Mouse (Mus musculus) forebrain, embryonic 11.5 days (tissue): ENCODE data around the gene Gm28042. TPM values are rescaled to one million over a fixed set of nuclear protein-coding genes. Genes with fewer than 3 reads are reported as not detected.

Source experiments
- ATAC-seq: fragments of 200-750 bp; cut with Nextera tagmentation; replicated peaks from 2 replicates; pipeline ENCODE4 v1.8.0; 2017; ENCODE audit warnings: moderate TSS enrichment; ENCODE audit not compliant: low FRiP score
- DNase-seq: peaks from one replicate; pipeline ENCODE4 v3.0.0-alpha.2; 2017; ENCODE audit warnings: low spot score
- H3K27ac ChIP-seq: fragments of 300-500 bp; sonication (generic); 2 replicates; pipeline ENCODE4 v1.5.1; 2014; ENCODE audit warnings: low read depth, low read length
- H3K27me3 ChIP-seq: fragments of 300-500 bp; sonication (generic); 2 replicates; pipeline ENCODE4 v1.6.1; 2014; ENCODE audit warnings: mild to moderate bottlenecking, low read length, mixed read lengths; ENCODE audit not compliant: control insufficient read depth, insufficient read depth
- H3K36me3 ChIP-seq: fragments of 300-500 bp; sonication (generic); 2 replicates; pipeline ENCODE4 v1.6.1; 2014; ENCODE audit warnings: mild to moderate bottlenecking, low read length, moderate library complexity, mixed read lengths; ENCODE audit not compliant: control insufficient read depth, insufficient read depth
- H3K4me1 ChIP-seq: fragments of 300-500 bp; sonication (generic); replicated peaks from 2 replicates; pipeline ENCODE4 v1.6.1; 2014; ENCODE audit warnings: low read length, mixed read lengths; ENCODE audit not compliant: control insufficient read depth, insufficient read depth
- H3K4me2 ChIP-seq: fragments of 300-500 bp; sonication (generic); 2 replicates; pipeline ENCODE4 v1.6.1; 2014; ENCODE audit warnings: low read depth, mild to moderate bottlenecking, low read length, moderate library complexity, mixed read lengths; ENCODE audit not compliant: severe bottlenecking
- H3K4me3 ChIP-seq: fragments of 300-500 bp; sonication (generic); 2 replicates; pipeline ENCODE4 v1.5.1; 2014; ENCODE audit warnings: low read depth, low read length
- H3K9ac ChIP-seq: fragments of 300-500 bp; sonication (generic); 2 replicates; pipeline ENCODE4 v1.6.1; 2014; ENCODE audit warnings: low read length
- H3K9me3 ChIP-seq: fragments of 300-500 bp; sonication (generic); 2 replicates; pipeline ENCODE4 v1.6.1; 2016; ENCODE audit warnings: low read length, mixed read lengths; ENCODE audit not compliant: control insufficient read depth
- WGBS: fragments of 180-500 bp; shearing (Covaris S2); extraction: QIAGEN DNeasy Blood & Tissue Kit; methylation state at CpG from one replicate; pipeline ENCODE4 v1.1.7; 2014; 5-methylcytosine and 5-hydroxymethylcytosine counted together
- polyA plus RNA-seq: library from polyadenylated mRNA; unstranded; fragments of >200 nt; fragmentation: Nextera tagmentation; extraction: Ambion mirVana; gene quantifications from 2 replicates; pipeline ENCODE4 v1.2.1, GENCODE M21; 2014

Gm28042 gene
- polyA plus RNA-seq, 1 experiment from 2014 or later = 6.6 TPM

- 71% methylated on average over 3 of the region's 3 CpGs for WGBS
- ATAC-seq = no peak
- Histone ChIP-seq H3K27me3 (no peaks in the 10 kb centered on the region), H3K36me3 (no peaks in the 10 kb centered on the region; the same call in 1 of the 2 replicates), H3K4me3 (no peak overlapping the region), H3K9ac (no peak overlapping the region), H3K4me1 (no peaks in the 10 kb centered on the region), H3K4me2 (no peak overlapping the region), H3K9me3 (no peaks in the 10 kb centered on the region), H3K27ac (no peak overlapping the region)
- no peak for DNase-seq
Observed at GRCm38 (mm10) chr2:120044676-120045075, 17.4 kb downstream of the Gm28042 start.

- H3K4me3 ChIP-seq = no peak overlapping the region
- H3K4me1 ChIP-seq = no peaks in the 10 kb centered on the region
- H3K9ac ChIP-seq = no peak overlapping the region
- H3K27me3 ChIP-seq = no peaks in the 10 kb centered on the region
- no peak overlapping the region for H3K27ac ChIP-seq
- DNase-seq (no peak), ATAC-seq (no peak)
- H3K9me3 ChIP-seq = no peaks in the 10 kb centered on the region
- H3K4me2 ChIP-seq = no peak overlapping the region
- WGBS = 67% methylated on average over 14 of the region's 14 CpGs
- H3K36me3 ChIP-seq = no peaks in the 10 kb centered on the region; the same call in 1 of the 2 replicates
Observed at GRCm38 (mm10) chr2:120046486-120047310, 19.4 kb downstream of the Gm28042 start.

GRCm38 (mm10) chr2:120048173-120048572 lies 20.9 kb downstream of the Gm28042 start:
- Histone ChIP-seq H3K27ac (no peak overlapping the region), H3K36me3 (no peaks in the 10 kb centered on the region), H3K9ac (no peak overlapping the region), H3K9me3 (no peaks in the 10 kb centered on the region), H3K4me2 (no peak overlapping the region), H3K27me3 (no peaks in the 10 kb centered on the region), H3K4me1 (no peaks in the 10 kb centered on the region), H3K4me3 (no peak overlapping the region)
- DNase-seq (no peak), ATAC-seq (no peak)
- WGBS = 81% methylated on average over 9 of the region's 9 CpGs

- H3K36me3 ChIP-seq = no peaks in the 10 kb centered on the region
- no peaks in the 10 kb centered on the region for H3K9me3 ChIP-seq
- H3K4me3 ChIP-seq = no peak overlapping the region
- no peak overlapping the region for H3K27ac ChIP-seq
- DNase-seq (no peak), ATAC-seq (no peak)
- H3K4me2 ChIP-seq = no peak overlapping the region
- no peaks in the 10 kb centered on the region for H3K4me1 ChIP-seq
- no peak overlapping the region for H3K9ac ChIP-seq
- 61% methylated on average over 10 of the region's 10 CpGs for WGBS
- H3K27me3 ChIP-seq = no peaks in the 10 kb centered on the region
Observed at GRCm38 (mm10) chr2:120049632-120050274, 22.5 kb downstream of the Gm28042 start.

- WGBS = 67% methylated on average over 6 of the region's 6 CpGs
- Histone ChIP-seq H3K27me3 (no peaks in the 10 kb centered on the region), H3K4me2 (no peak overlapping the region), H3K4me3 (no peak overlapping the region), H3K36me3 (no peaks in the 10 kb centered on the region), H3K4me1 (0 out of 2 replicates have a peak, but pooled peaks cover 2% of the 10 kb centered on the region), H3K9me3 (no peaks in the 10 kb centered on the region), H3K27ac (no peak overlapping the region), H3K9ac (no peak overlapping the region)
- ATAC-seq (no peak), DNase-seq (no peak)
Observed at GRCm38 (mm10) chr2:120051405-120051804, 24.1 kb downstream of the Gm28042 start.

GRCm38 (mm10) chr2:120054771-120055552 lies 27.7 kb downstream of the Gm28042 start:
- Histone ChIP-seq H3K9me3 (no peaks in the 10 kb centered on the region), H3K4me1 (0 out of 2 replicates have a peak, but pooled peaks cover 2% of the 10 kb centered on the region), H3K4me2 (no peak overlapping the region), H3K27ac (no peak overlapping the region), H3K27me3 (no peaks in the 10 kb centered on the region), H3K9ac (no peak overlapping the region), H3K4me3 (no peak overlapping the region), H3K36me3 (no peaks in the 10 kb centered on the region)
- ATAC-seq (no peak), DNase-seq (no peak)
- 91% methylated on average over 12 of the region's 12 CpGs for WGBS

- no peak overlapping the region for H3K4me2 ChIP-seq
- no peaks in the 10 kb centered on the region for H3K36me3 ChIP-seq
- H3K9ac ChIP-seq = no peak overlapping the region
- ATAC-seq = no peak
- no peak for DNase-seq
- WGBS = 89% methylated on average over 10 of the region's 10 CpGs
- H3K4me1 ChIP-seq = 0 out of 2 replicates have a peak, but pooled peaks cover 2% of the 10 kb centered on the region
- no peaks in the 10 kb centered on the region for H3K9me3 ChIP-seq
- H3K27ac ChIP-seq = no peak overlapping the region
- H3K27me3 ChIP-seq = no peaks in the 10 kb centered on the region
- no peak overlapping the region for H3K4me3 ChIP-seq
Observed at GRCm38 (mm10) chr2:120055923-120056322, 28.6 kb downstream of the Gm28042 start.

- 0 out of 2 replicates have a peak, but pooled peaks cover 2% of the 10 kb centered on the region for H3K4me1 ChIP-seq
- DNase-seq = no peak
- WGBS = 84% methylated on average over 4 of the region's 4 CpGs
Observed at GRCm38 (mm10) chr2:120058818-120059217, 31.5 kb downstream of the Gm28042 start.

More at GRCm38 (mm10) chr2:120058818-120059217, 31.5 kb downstream of the Gm28042 start:
- no peak overlapping the region for H3K9ac ChIP-seq
- no peaks in the 10 kb centered on the region for H3K9me3 ChIP-seq
- H3K27ac ChIP-seq = no peak overlapping the region
- H3K4me2 ChIP-seq = no peak overlapping the region
- H3K36me3 ChIP-seq = no peaks in the 10 kb centered on the region
- no peaks in the 10 kb centered on the region for H3K27me3 ChIP-seq
- no peak overlapping the region for H3K4me3 ChIP-seq
- no peak for ATAC-seq
